Mouse (Mus musculus): ENCODE results near the gene Cadm2.

Cadm2 gene

DNA sequence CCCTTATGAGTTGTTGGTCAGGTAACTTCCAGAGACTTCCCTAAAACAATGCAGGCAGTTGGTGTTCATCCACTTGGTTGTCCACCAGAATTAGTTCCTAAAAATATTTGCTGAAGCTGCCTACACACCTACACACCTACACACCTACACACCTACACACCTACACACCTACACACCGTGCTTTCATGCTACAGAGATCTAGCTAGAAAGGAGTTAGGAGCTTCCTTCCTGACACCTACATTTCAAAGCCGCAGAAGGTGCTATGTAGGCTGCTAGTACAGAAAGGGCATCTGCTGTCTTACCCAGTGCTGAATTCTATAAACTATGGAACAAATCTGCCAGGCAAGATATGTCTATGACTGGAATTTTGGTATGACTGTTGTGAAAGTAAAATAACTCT is 872.2 kb downstream of the Cadm2 start:
- no peak for DNase-seq (ENCODE audit: low spot score in 2 of 2)

GRCm38 (mm10) chr16:66731212-66731611 is 889.5 kb downstream of the Cadm2 start:
- no peak for DNase-seq (ENCODE audit: low spot score in 2 of 2)

DNA sequence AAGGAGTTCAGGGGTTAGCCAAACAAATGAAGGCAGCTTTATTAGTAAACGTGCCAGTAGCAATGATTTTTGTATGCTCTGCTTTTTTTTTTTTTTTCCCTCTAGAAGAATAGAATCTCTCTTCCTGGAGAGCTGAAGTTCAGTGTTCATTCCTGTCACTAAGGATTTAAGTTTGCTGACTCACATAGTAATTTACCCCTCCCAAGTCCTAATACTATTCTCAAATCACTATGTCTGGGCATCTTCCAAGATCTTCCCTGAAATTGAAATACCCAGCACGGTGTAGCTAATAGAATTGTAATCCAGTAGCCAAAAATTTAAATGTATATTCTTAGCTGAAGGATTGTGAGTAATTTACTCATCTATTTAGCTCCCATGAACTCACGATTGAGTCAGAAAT is 914.2 kb downstream of the Cadm2 start:
- no peak for DNase-seq (ENCODE audit: low spot score in 2 of 2)

DNA sequence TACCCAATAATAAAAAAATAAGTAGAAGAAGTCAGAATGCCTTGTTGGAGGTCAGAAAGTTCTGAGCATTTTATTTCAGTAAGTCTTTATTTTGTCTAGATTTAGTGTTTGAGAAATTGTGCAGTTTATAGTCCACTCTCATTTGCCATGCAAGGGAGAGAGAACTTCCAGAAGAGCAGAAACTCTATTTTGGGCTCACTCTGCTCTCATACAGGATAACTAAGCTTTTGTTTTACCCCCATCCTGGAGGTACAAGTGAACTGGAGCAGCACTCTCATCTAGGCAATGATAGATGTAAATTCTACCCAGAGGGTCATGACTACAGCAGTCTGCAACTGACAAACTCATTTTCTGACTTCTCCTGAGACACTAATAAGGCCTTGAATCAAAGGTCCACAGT is 925.9 kb downstream of the Cadm2 start:
- no peak for DNase-seq (ENCODE audit: low spot score in 2 of 2)

GRCm38 (mm10) chr16:66677241-66677640 is 943.5 kb downstream of the Cadm2 start:
- no peak for DNase-seq (ENCODE audit: low spot score in 2 of 2)

GRCm38 (mm10) chr16:66651013-66651362 is 969.7 kb downstream of the Cadm2 start:
- no peak for DNase-seq (ENCODE audit: low spot score in 2 of 2)

- DNase-seq (ENCODE audit: low spot score in 2 of 2): no peak
These were observed 970.2 kb downstream of the Cadm2 start for GRCm38 (mm10) chr16:66650348-66651012.

DNA sequence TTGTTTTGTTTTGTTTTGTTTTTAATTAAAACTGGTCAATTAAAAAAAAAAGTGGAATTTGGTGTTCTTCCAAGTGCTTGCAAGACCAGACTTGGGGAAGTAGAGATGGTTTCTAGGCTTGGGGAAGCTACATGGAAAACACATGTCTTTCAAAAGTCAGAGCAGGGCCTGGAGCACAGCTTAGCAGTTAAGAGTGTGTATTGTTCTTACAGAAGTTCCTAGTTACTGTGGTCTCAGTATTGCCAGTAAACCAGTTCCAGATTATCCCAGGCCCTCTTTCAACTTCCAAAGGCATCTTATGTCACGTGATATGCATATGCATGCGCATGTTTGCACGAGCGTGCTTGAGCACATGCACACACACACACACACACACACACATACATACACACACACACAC is 972.9 kb downstream of the Cadm2 start:
- DNase-seq (ENCODE audit: low spot score in 2 of 2): no peak

DNA sequence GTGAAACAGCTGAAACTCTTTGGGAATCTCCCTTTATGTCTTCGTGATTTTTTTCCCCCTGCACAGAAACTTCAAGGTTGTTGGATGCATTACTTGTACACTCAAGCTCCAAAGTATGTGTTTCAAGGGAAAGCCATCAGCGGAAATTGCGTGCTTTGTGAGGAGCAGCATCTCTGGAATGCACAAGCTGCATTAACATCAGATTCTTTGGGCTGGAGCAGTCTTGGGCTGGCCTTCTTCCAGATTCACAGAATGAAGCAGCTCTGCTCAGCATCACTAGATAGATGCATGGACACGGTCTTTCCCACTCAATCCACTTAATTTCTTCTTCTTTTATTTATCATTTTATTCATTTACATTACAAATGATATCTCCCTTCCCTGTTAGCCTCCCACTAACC is 977.1 kb downstream of the Cadm2 start:
- DNase-seq (ENCODE audit: low spot score in 2 of 2): no peak

DNA sequence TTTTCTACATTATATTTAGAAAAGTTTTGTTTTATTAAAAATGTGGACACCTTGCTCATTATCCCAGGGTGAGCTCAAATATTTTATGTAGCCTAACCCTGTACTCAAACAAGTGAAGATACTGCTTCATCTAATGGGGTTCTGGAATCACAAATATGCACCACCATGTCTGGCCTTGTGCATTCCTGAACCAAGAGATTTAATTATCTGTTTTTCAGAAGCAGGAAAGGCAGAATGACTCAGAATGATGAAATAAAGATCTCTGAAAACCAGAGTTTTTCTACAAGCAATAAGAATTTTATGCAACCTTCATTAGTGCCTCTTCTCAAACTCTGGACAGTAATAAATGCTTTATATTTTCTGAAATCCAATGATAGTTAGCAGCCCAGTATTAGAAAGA is 993.2 kb downstream of the Cadm2 start:
- DNase-seq (ENCODE audit: low spot score in 2 of 2): no peak

DNA sequence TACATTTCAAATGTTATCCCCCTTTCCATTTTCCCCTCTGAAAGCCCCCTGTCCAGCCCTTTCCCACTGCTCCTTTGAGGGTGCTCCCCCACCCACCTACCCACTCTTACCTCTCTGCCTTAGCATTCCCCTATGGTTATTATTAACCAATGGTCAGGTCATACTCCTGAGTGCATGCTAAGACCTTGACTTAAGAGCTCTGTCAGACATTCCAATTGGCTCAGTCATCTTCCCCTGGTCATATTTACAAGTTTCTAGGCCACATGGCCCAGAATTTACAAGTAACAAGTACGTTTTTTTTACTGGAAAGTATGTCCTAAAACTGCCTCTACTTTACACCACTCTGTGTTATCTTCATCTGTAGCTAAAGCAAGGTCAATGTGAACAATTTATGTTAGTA is 998.3 kb downstream of the Cadm2 start:
- no peak for DNase-seq (ENCODE audit: low spot score in 2 of 2)

DNA sequence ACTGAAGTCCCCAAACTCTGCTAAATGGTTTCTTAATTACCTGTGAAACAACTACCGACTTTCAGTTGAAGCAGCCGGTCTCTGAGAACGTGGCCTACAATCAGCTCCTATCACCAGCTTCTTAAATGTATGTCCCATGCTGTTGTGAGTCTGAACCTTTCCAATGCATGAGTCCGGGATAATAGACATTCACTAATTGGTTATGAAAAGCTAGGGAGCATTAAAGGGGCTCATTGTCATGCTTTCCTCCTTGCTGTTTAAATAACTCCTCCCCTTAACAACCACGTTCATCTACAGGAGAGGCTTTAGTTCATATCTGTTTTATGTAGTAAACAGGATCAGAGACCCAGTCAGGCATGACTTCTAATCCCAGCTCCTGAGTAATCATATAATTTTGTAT is 1008.1 kb downstream of the Cadm2 start:
- DNase-seq (ENCODE audit: low spot score in 2 of 2): no peak
